Mouse (Mus musculus): ENCODE measurements at regions not wholly inside any gene's neighbourhood (a gene's known extent, or its start where the extent isn't known, plus 50 kb on each side); places are given as distances from the start of the nearest gene placed in this dataset.

DNA sequence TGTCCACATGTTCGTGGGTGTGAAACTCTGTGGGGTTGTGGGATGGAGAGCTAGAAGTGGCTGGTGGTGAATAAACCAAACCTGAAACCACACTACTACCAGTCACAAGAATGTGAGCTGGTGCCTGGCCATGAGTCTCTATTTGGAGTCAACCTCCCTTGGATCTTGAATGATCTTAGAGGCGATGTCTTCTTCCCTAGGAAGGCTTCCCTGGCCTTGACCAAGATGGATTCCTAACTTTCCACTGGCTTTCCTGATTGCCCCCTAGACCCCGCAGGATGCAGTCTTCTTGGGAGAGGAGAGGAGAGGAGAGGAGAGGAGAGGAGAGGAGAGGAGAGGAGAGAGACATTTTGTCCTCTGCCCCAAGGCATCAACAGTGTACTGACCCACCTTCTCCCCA is 106.9 kb upstream of the Cpm start:
- no peaks in the 10 kb centered on the region for H3K36me3 ChIP-seq (ENCODE audit: control insufficient read depth, insufficient read depth, low read length)
- H3K27ac ChIP-seq (replicated peaks): no peak overlapping the region
- DNase-seq (ENCODE audit: low spot score) (no peak), ATAC-seq (ENCODE audit: low FRiP score, low TSS enrichment) (0 out of 2 replicates have a peak, but pooled peaks have one; percentile 26)
- 83% methylated on average over 3 of the region's 3 CpGs for WGBS
- no peak overlapping the region for H3K4me3 ChIP-seq (ENCODE audit: low read depth, low read length)
- TF ChIP-seq CTCF (IDR thresholded peaks at IDR 0.05; ENCODE audit: low read depth): no peak
- no peak for TF ChIP-seq EP300 (optimal IDR thresholded peaks at IDR 0.05)
- no peaks in the 10 kb centered on the region for H3K4me1 ChIP-seq (replicated peaks; ENCODE audit: control insufficient read depth, insufficient read depth)
- H3K9ac ChIP-seq (ENCODE audit: low read length): no peak overlapping the region
- H3K27me3 ChIP-seq (ENCODE audit: control insufficient read depth, insufficient read depth, low read length): no peaks in the 10 kb centered on the region
- no peak overlapping the region for H3K4me2 ChIP-seq (replicated peaks; ENCODE audit: low read depth)
- H3K9me3 ChIP-seq (ENCODE audit: control insufficient read depth, low read length): no peaks in the 10 kb centered on the region

DNA sequence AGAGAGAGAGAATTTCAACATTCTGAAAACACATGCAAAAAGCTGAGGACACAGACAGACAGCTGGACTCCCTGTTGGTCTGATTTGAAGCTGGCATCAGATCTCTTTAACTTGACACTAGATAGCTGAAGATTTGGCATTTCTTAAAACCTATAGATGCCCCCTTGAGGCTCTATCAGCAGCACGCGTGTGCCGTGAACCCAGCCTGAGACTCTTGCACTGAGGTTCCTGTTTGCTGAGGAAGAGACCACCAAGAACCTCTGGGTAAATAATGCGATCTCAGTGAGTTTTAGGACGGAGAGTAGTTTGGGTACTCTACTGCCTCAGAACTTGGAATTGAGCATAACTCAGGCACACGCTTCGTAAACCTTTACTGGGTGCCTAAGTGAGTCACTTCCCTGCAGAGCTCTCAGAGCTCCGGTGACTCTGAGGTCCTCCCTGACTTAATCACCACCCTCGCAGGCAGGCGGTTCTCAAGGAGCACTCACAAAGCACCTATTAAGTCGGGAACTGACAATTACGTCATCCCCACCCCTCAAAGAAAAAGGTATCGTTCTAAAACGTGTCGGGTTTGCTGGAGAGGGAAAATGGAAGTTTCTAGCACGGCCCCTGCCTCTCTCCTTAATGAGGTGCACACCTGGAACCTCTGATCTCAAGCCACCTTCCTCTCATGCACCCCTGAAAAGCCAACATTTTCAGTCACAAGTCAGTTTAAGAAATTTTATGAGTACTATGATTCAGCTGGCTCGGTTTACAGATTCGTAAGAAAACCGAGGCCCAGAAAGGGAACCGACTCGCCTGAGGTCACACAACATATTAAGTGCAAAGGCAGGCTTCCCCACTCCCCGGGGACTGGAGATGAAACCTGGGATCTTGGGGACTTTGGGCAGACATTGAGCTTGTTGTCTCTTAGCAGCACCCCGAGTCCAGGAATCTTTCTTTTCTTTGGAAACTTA is 107.7 kb upstream of the Cpm start:
- Histone ChIP-seq H3K4me2 (replicated peaks; ENCODE audit: low read depth) (no peak overlapping the region), H3K9me3 (ENCODE audit: control insufficient read depth, low read length) (no peaks in the 10 kb centered on the region), H3K4me3 (ENCODE audit: low read depth, low read length) (no peak overlapping the region), H3K4me1 (replicated peaks; ENCODE audit: control insufficient read depth, insufficient read depth) (no peaks in the 10 kb centered on the region), H3K9ac (ENCODE audit: low read length) (no peak overlapping the region), H3K27me3 (ENCODE audit: control insufficient read depth, insufficient read depth, low read length) (no peaks in the 10 kb centered on the region), H3K27ac (replicated peaks) (0 out of 2 replicates have a peak overlapping the region, but pooled peaks have one; percentile 24), H3K36me3 (ENCODE audit: control insufficient read depth, insufficient read depth, low read length) (no peaks in the 10 kb centered on the region)
- no peak for ATAC-seq (ENCODE audit: low FRiP score, low TSS enrichment)
- TF ChIP-seq EP300 (optimal IDR thresholded peaks at IDR 0.05) (no peak), CTCF (IDR thresholded peaks at IDR 0.05; ENCODE audit: low read depth) (no peak)
- WGBS: 65% methylated on average over 23 of the region's 23 CpGs
- no peak for DNase-seq (ENCODE audit: low spot score)

DNA sequence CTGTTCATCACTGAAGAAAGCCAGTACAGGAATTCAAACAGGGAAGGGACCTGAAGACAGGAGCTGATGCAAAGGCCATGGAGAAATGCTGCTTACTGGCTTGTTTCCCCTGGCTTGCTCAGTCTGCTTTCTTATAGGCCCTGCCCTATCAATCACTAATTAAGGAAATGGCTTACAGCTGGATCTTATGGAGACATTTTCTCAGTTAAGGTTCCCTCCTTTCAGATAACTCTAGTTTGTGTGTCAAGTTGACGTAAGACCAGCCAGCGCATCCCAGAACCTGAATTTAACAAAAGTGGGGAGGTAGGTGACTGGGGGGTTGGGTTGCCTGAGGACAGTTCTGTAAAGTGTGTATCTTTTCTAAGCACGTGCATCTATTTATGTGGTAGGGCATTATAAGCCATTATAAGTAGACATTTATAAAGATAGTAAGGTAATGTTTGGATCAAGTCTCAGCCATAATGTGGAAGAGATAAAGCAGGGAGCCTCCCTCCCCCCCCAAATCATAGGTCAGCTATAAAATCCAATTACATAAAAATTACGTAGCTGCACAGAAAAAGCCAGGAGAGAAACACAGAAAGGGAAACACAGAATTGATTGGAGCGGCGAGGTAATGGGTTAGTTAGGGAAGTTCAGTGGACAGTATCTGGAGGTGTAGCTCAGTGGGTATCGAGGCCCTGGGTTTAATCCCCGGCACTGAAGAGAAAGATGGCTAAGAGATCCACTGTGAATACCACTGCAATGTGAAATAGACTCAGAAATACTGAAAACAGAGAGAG is 108.6 kb upstream of the Cpm start:
- no peak for TF ChIP-seq CTCF (IDR thresholded peaks at IDR 0.05; ENCODE audit: low read depth)
- TF ChIP-seq EP300 (optimal IDR thresholded peaks at IDR 0.05): no peak
- no peaks in the 10 kb centered on the region for H3K4me1 ChIP-seq (replicated peaks; ENCODE audit: control insufficient read depth, insufficient read depth)
- DNase-seq (ENCODE audit: low spot score): no peak
- H3K27ac ChIP-seq (replicated peaks): no peak overlapping the region
- H3K9ac ChIP-seq (ENCODE audit: low read length): no peak overlapping the region
- H3K4me3 ChIP-seq (ENCODE audit: low read depth, low read length): no peak overlapping the region
- ATAC-seq (ENCODE audit: low FRiP score, low TSS enrichment): no peak
- H3K27me3 ChIP-seq (ENCODE audit: control insufficient read depth, insufficient read depth, low read length): no peaks in the 10 kb centered on the region
- no peaks in the 10 kb centered on the region for H3K36me3 ChIP-seq (ENCODE audit: control insufficient read depth, insufficient read depth, low read length)
- 87% methylated on average over 8 of the region's 8 CpGs for WGBS
- no peaks in the 10 kb centered on the region for H3K9me3 ChIP-seq (ENCODE audit: control insufficient read depth, low read length)
- no peak overlapping the region for H3K4me2 ChIP-seq (replicated peaks; ENCODE audit: low read depth)

DNA sequence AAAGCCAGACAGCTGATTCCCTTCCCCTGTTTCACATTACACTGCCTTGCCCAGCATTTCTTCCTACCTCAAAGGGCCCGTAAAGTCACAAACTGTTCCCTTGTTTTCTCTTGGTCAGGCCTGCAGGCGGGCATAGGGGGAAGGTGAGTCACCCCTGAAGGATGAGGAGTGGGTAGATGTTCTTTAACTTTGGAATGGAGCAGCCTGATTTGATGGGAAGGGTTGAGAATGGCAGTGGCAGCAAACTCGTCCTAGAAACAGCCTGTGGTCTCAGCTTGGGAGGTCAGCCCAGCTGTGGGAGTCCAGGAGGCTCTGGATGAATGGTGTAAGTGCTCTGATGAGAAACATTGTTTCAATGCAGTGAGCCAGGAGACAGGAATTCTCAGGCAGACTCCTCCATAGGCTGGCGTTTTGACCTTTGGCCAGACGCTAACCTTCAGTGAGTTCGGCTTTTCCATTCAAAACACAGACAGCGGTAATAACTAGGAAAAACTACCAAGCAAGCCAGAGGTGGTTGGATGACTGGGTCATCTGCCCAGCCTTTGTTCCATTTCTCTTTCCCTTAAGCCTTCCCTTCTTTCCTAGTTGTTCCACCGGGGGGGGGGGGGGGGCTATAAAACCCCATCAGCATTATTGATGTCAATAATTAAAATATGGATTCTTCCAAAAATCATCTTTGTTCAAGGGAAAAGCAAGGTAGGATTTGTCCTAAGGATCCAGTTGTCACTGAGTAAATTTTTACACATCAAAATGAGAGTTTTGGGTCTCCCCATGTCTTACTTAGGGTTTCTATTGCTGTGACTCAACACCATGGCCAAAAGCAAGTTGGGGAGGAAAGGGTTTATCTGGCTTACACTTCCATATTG is 109.4 kb upstream of the Cpm start:
- Histone ChIP-seq H3K9me3 (ENCODE audit: control insufficient read depth, low read length) (no peaks in the 10 kb centered on the region), H3K4me3 (ENCODE audit: low read depth, low read length) (no peak overlapping the region), H3K36me3 (ENCODE audit: control insufficient read depth, insufficient read depth, low read length) (no peaks in the 10 kb centered on the region), H3K4me2 (replicated peaks; ENCODE audit: low read depth) (no peak overlapping the region), H3K27me3 (ENCODE audit: control insufficient read depth, insufficient read depth, low read length) (no peaks in the 10 kb centered on the region), H3K27ac (replicated peaks) (no peak overlapping the region), H3K4me1 (replicated peaks; ENCODE audit: control insufficient read depth, insufficient read depth) (no peaks in the 10 kb centered on the region), H3K9ac (ENCODE audit: low read length) (no peak overlapping the region)
- 62% methylated on average over 8 of the region's 8 CpGs for WGBS
- TF ChIP-seq EP300 (optimal IDR thresholded peaks at IDR 0.05) (no peak), CTCF (IDR thresholded peaks at IDR 0.05; ENCODE audit: low read depth) (no peak)
- ATAC-seq (ENCODE audit: low FRiP score, low TSS enrichment) (no peak), DNase-seq (ENCODE audit: low spot score) (no peak)

DNA sequence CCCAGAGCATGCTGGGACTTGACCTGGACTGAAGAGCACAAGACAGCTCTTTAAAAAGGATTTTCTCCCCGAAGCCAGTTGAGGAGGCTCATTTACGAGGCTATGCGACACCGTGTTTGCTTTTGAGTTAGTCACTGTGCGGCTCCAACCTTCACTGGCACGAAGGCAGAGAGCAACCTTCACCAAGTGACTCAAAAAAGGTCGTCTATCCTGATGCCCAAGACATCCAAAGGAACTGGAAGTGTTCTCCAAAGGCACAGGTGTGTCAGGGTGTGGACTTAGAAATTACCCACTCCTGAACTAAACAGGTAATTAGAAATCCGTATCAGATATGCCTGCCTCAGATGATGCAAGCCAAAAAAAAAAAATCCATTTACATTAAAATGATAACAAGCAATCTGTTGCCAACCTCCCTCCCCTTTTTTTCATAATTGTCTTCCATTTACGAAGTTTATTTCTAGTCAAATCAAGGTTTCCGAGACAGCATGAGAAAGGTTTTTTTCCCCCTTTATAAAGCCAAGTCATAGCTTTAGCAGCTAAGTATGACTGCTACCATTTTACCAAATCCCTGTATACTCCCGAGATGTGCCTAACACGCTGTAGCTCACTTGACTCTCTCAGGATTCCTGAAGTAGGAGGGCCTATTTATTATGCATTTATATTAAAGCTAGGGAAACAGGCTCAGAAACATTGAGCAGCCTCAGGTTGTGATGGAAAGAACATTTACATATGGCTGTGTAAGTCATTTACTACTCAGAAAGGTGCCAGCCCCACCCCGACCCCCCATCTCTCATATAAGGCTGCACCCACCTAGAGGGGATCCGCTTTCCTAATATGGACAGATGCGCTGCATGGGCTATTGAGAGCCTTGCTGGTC is 110.3 kb upstream of the Cpm start:
- no peak for TF ChIP-seq EP300 (optimal IDR thresholded peaks at IDR 0.05)
- TF ChIP-seq CTCF (IDR thresholded peaks at IDR 0.05; ENCODE audit: low read depth): no peak
- 60% methylated on average over 15 of the region's 15 CpGs for WGBS
- Histone ChIP-seq H3K9ac (ENCODE audit: low read length) (no peak overlapping the region), H3K27me3 (ENCODE audit: control insufficient read depth, insufficient read depth, low read length) (no peaks in the 10 kb centered on the region), H3K36me3 (ENCODE audit: control insufficient read depth, insufficient read depth, low read length) (no peaks in the 10 kb centered on the region), H3K4me1 (replicated peaks; ENCODE audit: control insufficient read depth, insufficient read depth) (no peaks in the 10 kb centered on the region), H3K9me3 (ENCODE audit: control insufficient read depth, low read length) (no peaks in the 10 kb centered on the region), H3K4me2 (replicated peaks; ENCODE audit: low read depth) (no peak overlapping the region), H3K27ac (replicated peaks) (0 out of 2 replicates have a peak overlapping the region, but pooled peaks have one; percentile 24), H3K4me3 (ENCODE audit: low read depth, low read length) (no peak overlapping the region)
- ATAC-seq (ENCODE audit: low FRiP score, low TSS enrichment): peak; percentile 42; the same call in 1 of the 2 replicates
- DNase-seq (ENCODE audit: low spot score): no peak
